Mouse (Mus musculus): ENCODE measurements around the gene Rps6ka3. TPM values are rescaled to one million over a fixed set of nuclear protein-coding genes. Genes with fewer than 3 reads are reported as not detected.

Gene Rps6ka3
- 1 to 10 TPM; 6.3 to 9.4 TPM for polyA plus RNA-seq (2017; shearing (Covaris generic))

- ATAC-seq, result no peak
These were observed at the start of gene Rps6ka3 for GRCm38 (mm10) chrX:159210007-159210406. Gene Rps6ka3, plus strand, starts transcription at chrX:159210307.

- ATAC-seq, result no peak
These were observed 40.9 kb upstream of the Rps6ka3 start for GRCm38 (mm10) chrX:159169200-159169599.

- ATAC-seq, result no peak
These were observed 38.5 kb upstream of the Rps6ka3 start for GRCm38 (mm10) chrX:159171579-159171978.

GRCm38 (mm10) chrX:159191581-159191980 lies 18.5 kb upstream of the Rps6ka3 start:
- no peak for ATAC-seq

- peak; percentile 93 for ATAC-seq
These were observed 10.6 kb upstream of the Rps6ka3 start for GRCm38 (mm10) chrX:159199495-159199894.

- ATAC-seq, result peak; percentile 28
These were observed 10.0 kb upstream of the Rps6ka3 start for GRCm38 (mm10) chrX:159200101-159200500.

GRCm38 (mm10) chrX:159210892-159211583 lies 931 bp downstream of the Rps6ka3 start:
- ATAC-seq, result peak; percentile 91

DNA sequence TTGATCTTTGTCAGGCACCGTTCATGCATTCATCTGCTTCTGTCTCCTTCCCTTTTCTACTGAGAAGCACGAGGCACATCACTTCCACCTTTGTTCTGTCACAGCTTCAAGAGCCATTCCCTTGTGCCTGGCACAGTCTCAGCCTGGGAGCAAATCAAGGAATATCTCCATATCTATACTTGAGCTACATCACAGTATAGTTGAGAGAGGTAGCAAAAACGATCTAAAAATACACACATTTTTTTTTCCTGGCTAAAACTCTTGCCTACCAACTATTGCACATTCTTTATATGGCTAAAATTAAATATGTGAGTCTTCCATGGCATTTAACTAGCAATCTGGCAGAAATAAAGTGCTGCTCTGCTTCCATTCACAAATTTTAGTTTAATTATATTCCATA lies 5.1 kb downstream of the Rps6ka3 start:
- ATAC-seq, result no peak

DNA sequence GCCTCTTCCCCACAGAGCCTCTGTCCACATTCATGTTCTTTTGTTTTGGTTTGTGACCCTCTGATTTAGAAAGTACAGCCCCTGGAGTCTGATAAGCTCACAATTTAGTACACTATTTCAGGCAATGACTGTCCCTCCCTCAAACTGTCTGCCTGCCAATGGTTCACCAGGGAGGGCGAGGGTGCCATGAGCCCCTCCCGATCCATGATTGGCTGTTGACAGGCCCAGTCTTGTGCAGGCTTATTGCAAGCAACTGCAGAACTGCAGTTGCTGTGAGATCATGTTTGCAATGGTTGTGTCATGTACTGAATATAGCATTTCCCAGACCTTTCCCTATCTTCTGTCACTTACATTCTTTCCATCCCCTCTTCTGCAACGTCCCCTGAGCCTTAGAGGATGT lies 12.4 kb downstream of the Rps6ka3 start:
- ATAC-seq, result no peak

DNA sequence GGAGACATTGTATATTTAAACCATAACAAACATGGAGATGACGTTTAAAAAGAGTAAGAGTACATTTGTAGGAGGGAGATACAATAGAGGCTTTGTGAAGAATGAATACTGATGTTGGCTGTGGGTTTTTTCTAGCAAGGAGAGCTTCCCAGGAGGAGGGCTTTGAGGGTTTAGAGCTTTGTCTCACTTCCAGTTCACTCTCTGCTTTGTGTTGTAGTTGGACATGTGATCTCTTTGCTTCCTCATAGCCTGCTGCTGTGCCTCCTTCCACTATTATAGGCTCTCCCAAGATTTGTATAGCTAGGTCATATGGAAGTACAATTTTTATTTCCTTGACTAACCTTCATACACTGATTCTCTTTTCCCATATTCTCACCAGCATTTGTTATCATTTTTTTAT lies 27.2 kb downstream of the Rps6ka3 start:
- ATAC-seq, result no peak

GRCm38 (mm10) chrX:159254001-159254884 lies 44.1 kb downstream of the Rps6ka3 start:
- peak; percentile 47 for ATAC-seq

GRCm38 (mm10) chrX:159255123-159255978 lies 45.2 kb downstream of the Rps6ka3 start:
- peak; percentile 78 for ATAC-seq

DNA sequence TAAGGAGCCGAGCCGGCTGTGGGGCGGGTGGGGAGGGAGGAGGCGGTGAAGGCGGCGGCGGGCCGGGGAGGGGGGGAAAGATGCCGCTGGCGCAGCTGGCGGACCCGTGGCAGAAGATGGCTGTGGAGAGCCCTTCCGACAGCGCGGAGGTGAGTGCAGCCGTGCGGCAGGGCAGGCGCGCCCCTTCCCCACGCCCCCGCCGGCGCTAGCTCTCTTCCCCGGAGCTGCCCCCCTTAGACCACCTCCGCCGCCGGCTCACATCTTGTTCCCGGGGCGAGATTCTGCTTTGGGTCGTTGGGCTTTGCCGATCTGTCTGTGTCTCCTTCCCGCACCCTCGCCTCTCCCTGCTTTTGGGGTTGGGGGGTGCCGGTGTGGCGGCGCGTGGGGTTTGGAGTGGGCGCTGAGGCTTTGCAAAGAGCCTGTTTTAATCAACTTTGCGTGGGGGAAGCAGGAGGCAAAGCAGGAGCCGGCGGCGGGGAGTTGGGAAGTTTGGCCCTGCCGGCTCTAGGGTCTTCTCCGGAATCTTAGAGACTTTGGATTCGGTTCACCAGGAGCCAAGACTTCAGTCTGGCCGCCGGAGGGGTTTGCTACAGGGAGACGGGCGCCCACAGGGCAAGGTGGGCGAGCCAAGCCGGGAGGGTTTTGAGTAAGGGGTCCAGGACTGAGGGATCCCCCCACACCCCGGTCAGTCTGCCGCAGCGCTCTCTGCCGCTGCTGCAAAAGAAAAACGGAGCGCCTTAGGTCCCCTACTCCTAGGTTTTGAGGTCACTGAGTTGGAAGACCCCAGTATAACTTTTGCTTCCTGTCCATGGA lies 46.1 kb downstream of the Rps6ka3 start:
- ATAC-seq, result no peak

DNA sequence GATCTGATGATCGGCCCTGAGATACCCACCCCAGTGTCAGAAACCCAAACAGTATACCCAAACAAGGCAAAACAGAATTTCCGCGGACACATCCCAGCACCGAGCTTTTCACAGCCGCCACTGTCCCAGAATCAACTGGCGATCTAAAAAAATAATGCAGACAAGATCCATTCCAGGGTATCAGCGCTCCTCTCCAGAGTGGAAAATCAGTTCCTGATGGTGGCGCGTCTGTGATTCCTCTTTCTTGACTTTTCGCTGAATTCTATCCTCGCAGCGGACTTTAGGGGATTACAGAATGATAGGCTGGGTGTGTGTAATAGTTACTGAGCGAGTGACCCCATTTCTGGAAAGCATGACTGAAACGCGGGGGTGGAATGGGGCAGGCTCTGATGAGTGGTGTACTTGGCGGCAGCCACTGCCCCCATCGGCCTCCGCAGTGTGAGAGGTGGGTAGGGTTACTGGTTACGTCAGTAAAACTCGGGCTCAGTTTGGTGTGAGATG lies 46.9 kb downstream of the Rps6ka3 start:
- ATAC-seq, result peak; percentile 38

DNA sequence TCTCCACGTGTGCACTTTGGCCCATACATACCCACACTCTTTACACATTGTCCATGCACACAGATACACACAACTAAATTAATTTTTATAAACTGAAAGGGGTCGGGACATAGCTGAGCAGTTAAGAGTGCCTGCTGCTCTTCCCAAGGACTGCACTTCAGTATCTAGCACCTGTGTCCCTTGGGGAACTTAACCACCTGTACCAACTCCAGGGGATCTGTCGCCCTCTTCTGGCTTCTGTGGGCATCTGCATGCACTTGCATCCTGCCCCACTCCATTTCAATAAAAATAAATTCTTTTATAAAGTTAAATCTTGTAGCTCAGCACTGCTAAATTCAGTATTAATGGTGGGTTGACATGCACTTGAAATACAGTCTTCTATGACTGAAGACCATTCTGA lies 54.6 kb downstream of the Rps6ka3 start:
- peak; percentile 24 for ATAC-seq

GRCm38 (mm10) chrX:159269072-159269471 lies 59.0 kb downstream of the Rps6ka3 start:
- peak; percentile 72 for ATAC-seq

GRCm38 (mm10) chrX:159286765-159287164 lies 76.7 kb downstream of the Rps6ka3 start:
- no peak for ATAC-seq

- ATAC-seq, result no peak
These were observed 85.8 kb downstream of the Rps6ka3 start for GRCm38 (mm10) chrX:159295879-159296278.

DNA sequence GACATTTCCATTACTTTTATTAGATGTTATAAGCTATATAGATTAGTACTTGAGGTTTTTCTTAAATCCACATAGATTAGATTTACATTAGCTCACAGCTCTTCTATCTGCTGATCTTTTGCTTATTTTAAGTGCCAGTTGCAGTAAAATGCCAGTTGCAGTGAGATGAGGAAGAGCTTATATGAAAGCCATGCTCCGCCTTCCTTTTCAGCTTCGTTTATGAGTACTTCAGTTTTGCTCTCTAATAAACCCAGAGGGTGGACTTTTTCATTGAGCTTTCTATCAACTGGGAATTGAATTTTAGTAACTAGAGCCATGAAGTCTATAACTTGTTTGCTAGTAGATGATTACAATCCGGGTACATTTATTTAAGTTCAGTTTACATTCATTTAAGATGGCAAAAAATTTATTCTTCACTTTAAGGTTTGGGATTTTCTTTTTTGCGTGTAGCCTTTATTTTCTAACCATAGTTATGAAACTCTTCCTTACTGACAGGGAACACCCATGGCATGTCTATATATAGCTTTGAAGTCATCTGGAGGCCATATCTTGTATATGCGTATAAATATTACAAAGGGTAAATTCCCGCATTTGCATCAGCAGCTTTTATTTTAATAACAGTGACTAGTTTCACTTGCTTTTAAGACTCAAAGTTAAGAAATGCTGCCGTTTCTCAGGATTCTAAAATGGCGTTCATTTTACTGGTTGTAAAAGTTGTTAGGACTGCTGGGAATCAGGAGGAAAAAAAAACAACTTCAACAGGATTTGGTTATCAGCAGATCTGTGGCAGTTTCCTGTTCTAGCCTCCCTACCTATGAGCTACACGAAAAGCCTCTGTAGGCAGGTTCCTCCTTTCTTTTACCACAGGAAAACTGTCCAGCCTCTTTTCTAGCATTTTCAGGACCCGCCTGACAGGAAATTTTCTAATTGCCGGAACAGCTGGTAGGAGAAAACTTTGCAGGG lies 92.5 kb downstream of the Rps6ka3 start:
- no peak for ATAC-seq

DNA sequence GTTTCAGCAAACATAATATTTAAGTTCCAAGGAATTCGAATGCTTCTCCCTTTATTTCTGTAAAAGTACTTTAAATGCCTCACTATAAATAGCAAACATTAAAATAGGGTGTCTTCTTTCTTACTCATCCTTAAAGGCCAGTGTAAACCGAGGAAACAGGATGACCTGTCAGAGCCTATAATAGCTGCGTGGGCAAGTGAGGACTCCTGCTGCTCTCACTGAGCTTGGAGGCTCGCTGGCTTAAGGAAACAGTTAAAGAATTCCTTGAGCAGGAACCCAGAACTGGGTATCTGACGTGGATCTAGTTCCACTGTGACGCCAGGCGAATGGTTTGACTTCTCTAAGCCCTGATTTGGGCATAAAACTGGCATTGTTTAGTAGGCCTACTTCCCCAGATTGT lies 105.2 kb downstream of the Rps6ka3 start:
- ATAC-seq, result no peak

DNA sequence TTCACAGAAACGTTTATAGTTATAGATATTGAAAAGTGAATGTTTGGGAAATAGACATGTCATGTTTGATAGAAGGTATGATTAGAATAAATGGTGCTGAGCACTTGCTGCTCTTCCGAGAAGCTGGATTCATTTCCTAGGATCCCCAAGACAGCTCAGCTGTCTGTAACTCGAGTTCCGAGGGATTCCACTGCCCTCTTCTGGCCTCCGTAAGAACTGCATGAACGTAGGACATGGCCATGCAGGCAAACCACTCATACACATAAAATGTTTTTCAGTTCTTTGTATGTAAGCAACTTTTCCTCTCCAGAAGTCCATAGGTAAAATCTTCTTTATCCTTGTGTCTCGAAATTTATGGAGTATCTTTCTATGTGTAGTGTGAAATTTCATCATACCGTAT lies 111.2 kb downstream of the Rps6ka3 start:
- ATAC-seq, result peak; percentile 40

All from activated CD4-positive, CD25-positive, alpha-beta regulatory T cell, adult 4 months (primary cell).